21 mouse cellular contexts compared by ENCODE assay signal in the genomic region with DNA sequence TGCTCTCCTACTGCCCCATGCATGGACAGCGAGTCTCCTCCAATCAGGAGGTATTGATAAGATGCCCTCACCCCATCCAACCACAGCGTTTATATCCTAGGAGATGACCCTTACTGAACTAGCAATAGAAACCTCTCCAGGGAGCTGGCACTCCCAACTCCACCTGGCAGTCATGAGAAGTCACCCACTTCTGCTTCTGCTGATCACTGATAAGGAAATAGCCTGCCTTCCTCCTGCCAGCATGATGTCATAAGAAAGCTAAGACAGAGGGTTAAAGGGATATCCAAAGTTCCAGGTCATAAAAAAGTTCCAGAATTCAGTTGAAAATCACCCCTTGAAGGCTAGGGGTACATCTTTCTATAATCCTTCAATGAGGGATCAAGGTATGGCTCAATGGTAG. TPM values are rescaled to one million over a fixed set of nuclear protein-coding genes. Genes with fewer than 3 reads are reported as not detected.
A peak's percentile ranks its signal among the peaks of the same experiment; 100 is the strongest.
DNase-seq lines count a peak whose midpoint lies in the region; ATAC-seq and TF ChIP-seq lines count a peak whose summit lies in the region.
"Had no signal": no experiment of that assay in that cellular context is flagged by ENCODE, and none has a peak within 500 bp of the region (broad histone marks: within the 10 kb centered on the region; RNA-seq: fewer than 3 reads in every experiment).

No protein-coding gene starts in this region.

- TF ChIP-seq POLR2A in small intestine, adult 2 months (IDR thresholded peaks at IDR 0.05; ENCODE audit: low read depth, low read length), result no peak

- WGBS in liver, embryonic 13.5 days (ENCODE audit: insufficient replicate concordance), result 30% methylated on average over 2 of the region's 2 CpGs
- WGBS in small intestine, adult 2 months, result 23% methylated on average over 2 of the region's 2 CpGs
- WGBS in heart, embryonic 11.5 days (ENCODE audit: insufficient replicate concordance), result 73% methylated on average over 2 of the region's 2 CpGs

- H3K36me3 ChIP-seq in liver, embryonic 13.5 days, result no peaks in the 10 kb centered on the region
- no peaks in the 10 kb centered on the region for H3K36me3 ChIP-seq in small intestine, adult 2 months (ENCODE audit: control insufficient read depth, insufficient read depth, low read length)
- H3K36me3 ChIP-seq in heart, embryonic 11.5 days (ENCODE audit: control insufficient read depth, insufficient read depth, low read length), result no peaks in the 10 kb centered on the region
- H3K36me3 ChIP-seq: forebrain, embryonic 12.5 days; heart, embryonic 15.5 days; hindbrain, embryonic 12.5 days; kidney, embryonic 15.5 days; midbrain, embryonic 13.5 days; neural tube, embryonic 15.5 days had no signal

- peaks cover 68% of the 10 kb centered on the region for H3K4me1 ChIP-seq in liver, embryonic 13.5 days (replicated peaks)
- peaks cover 36% of the 10 kb centered on the region for H3K4me1 ChIP-seq in small intestine, adult 2 months (ENCODE audit: control insufficient read depth, insufficient read depth, insufficient read length, low read length)
- peaks cover 8% of the 10 kb centered on the region; the same call in 1 of the 2 replicates for H3K4me1 ChIP-seq in heart, embryonic 11.5 days (ENCODE audit: control insufficient read depth, insufficient read depth, low read length)
- H3K4me1 ChIP-seq: forebrain, embryonic 12.5 days; hindbrain, embryonic 12.5 days; kidney, embryonic 15.5 days; midbrain, embryonic 13.5 days; neural tube, embryonic 15.5 days had no signal

- no peaks in the 10 kb centered on the region for H3K9me3 ChIP-seq in liver, embryonic 13.5 days (replicated peaks)
- no peaks in the 10 kb centered on the region for H3K9me3 ChIP-seq in heart, embryonic 11.5 days (replicated peaks; ENCODE audit: control insufficient read depth, low read length)
- H3K9me3 ChIP-seq: forebrain, embryonic 12.5 days; heart, embryonic 15.5 days; hindbrain, embryonic 12.5 days; kidney, embryonic 15.5 days; midbrain, embryonic 13.5 days; neural tube, embryonic 15.5 days had no signal

- DNase-seq in MEL-GATA-1-ER (ENCODE audit: extremely low read depth, low read depth), result peak; percentile 77
- peak; percentile 44 for DNase-seq in liver, embryonic 13.5 days
- DNase-seq in right cerebral cortex, postnatal 14 days, result no peak
- DNase-seq in kidney, postnatal 25 days, result no peak
- DNase-seq: adrenal gland, adult 8-10 months; cerebellum, adult 2 months; heart, adult 11 months; lung, embryonic 14.5 days; lung, postnatal 4 days had no signal

- no peaks in the 10 kb centered on the region for H3K27me3 ChIP-seq in liver, embryonic 13.5 days
- H3K27me3 ChIP-seq in small intestine, adult 2 months (ENCODE audit: control insufficient read depth, insufficient read depth, low read length), result no peaks in the 10 kb centered on the region
- no peaks in the 10 kb centered on the region for H3K27me3 ChIP-seq in heart, embryonic 11.5 days (ENCODE audit: control insufficient read depth, insufficient read depth, low read length)
- H3K27me3 ChIP-seq: heart, embryonic 15.5 days; kidney, embryonic 15.5 days; midbrain, embryonic 13.5 days; neural tube, embryonic 15.5 days had no signal

- ATAC-seq in granulocyte monocyte progenitor cell, adult 5-6 weeks (replicated peaks; ENCODE audit: poor library complexity, severe bottlenecking), result peak; percentile 38; the same call in 1 of the 2 replicates
- ATAC-seq in liver, embryonic 13.5 days (ENCODE audit: low read depth), result peak; percentile 61
- no peak for ATAC-seq in heart, embryonic 11.5 days (replicated peaks; ENCODE audit: insufficient number of reproducible peaks, low FRiP score, low TSS enrichment)
- ATAC-seq: inflammation-experienced regulatory T-cells, adult 6 months; midbrain, embryonic 13.5 days had no signal

- peak overlapping the region; percentile 42 for H3K4me2 ChIP-seq in liver, embryonic 13.5 days
- H3K4me2 ChIP-seq in heart, embryonic 11.5 days, result no peak overlapping the region
- H3K4me2 ChIP-seq: forebrain, embryonic 12.5 days; heart, embryonic 15.5 days; hindbrain, embryonic 12.5 days; kidney, embryonic 15.5 days; lung, embryonic 14.5 days; midbrain, embryonic 13.5 days; neural tube, embryonic 15.5 days had no signal

- H3K9ac ChIP-seq in liver, embryonic 13.5 days, result no peak overlapping the region
- no peak overlapping the region for H3K9ac ChIP-seq in heart, embryonic 11.5 days (ENCODE audit: low read depth, low read length)
- H3K9ac ChIP-seq: forebrain, embryonic 12.5 days; heart, embryonic 15.5 days; hindbrain, embryonic 12.5 days; kidney, embryonic 15.5 days; lung, embryonic 14.5 days; midbrain, embryonic 13.5 days; neural tube, embryonic 15.5 days had no signal

- peak overlapping the region; percentile 56 for H3K27ac ChIP-seq in liver, embryonic 13.5 days
- peak overlapping the region; percentile 80 for H3K27ac ChIP-seq in small intestine, adult 2 months (ENCODE audit: insufficient read depth, low read depth, low read length)
- H3K27ac ChIP-seq in heart, embryonic 11.5 days (ENCODE audit: low read depth, low read length), result no peak overlapping the region
- H3K27ac ChIP-seq: forebrain, embryonic 12.5 days; heart, embryonic 15.5 days; hindbrain, embryonic 12.5 days; kidney, embryonic 15.5 days; midbrain, embryonic 13.5 days; neural tube, embryonic 15.5 days had no signal

- no peak overlapping the region for H3K4me3 ChIP-seq in liver, embryonic 13.5 days (replicated peaks)
- no peak overlapping the region for H3K4me3 ChIP-seq in small intestine, adult 2 months (ENCODE audit: low read depth, low read length)
- no peak overlapping the region for H3K4me3 ChIP-seq in heart, embryonic 11.5 days (ENCODE audit: low read depth, low read length)
- H3K4me3 ChIP-seq: forebrain, embryonic 12.5 days; heart, embryonic 15.5 days; hindbrain, embryonic 12.5 days; kidney, embryonic 15.5 days; midbrain, embryonic 13.5 days; myocyte; neural tube, embryonic 15.5 days had no signal

- TF ChIP-seq CTCF in small intestine, adult 2 months (IDR thresholded peaks at IDR 0.05; ENCODE audit: extremely low read depth, insufficient read length, insufficient replicate concordance, low read depth, low read length), result no peak

RNA-seq across cellular contexts. Expression of a gene that starts 9.8 kb away (rescaled TPM):
- total RNA-seq in granulocyte monocyte progenitor cell, adult 5-6 weeks (2014; fragmentation: Nextera tagmentation), result not detected in 2 replicates
- total RNA-seq in granulocyte monocyte progenitor cell, adult 5-6 weeks (2017), result not detected in 2 replicates
- 0.38 and 0.74 TPM in 2 replicates for polyA plus RNA-seq in liver, embryonic 13.5 days (2015; fragmentation: Nextera tagmentation; extraction: Ambion mirVana)
- polyA plus RNA-seq in small intestine, adult 2 months (2012; rRNA removed), result 1,043 and 2,448 TPM in 2 replicates
- 1.2 and 1.5 TPM in 2 replicates for polyA plus RNA-seq in heart, embryonic 11.5 days (2014; fragmentation: Nextera tagmentation; extraction: Ambion mirVana)
- polyA plus RNA-seq: C2C12; inflammation-experienced regulatory T-cells, adult 6 months; myocyte had no signal

RNA-seq across cellular contexts. Expression of a gene that starts 29.4 kb away (rescaled TPM):
- not detected in 2 replicates for total RNA-seq in granulocyte monocyte progenitor cell, adult 5-6 weeks (2014; fragmentation: Nextera tagmentation)
- not detected in 2 replicates for total RNA-seq in granulocyte monocyte progenitor cell, adult 5-6 weeks (2017)
- 0.15 and 0.32 TPM in 2 replicates for polyA plus RNA-seq in liver, embryonic 13.5 days (2015; fragmentation: Nextera tagmentation; extraction: Ambion mirVana)
- 112 and 571 TPM in 2 replicates for polyA plus RNA-seq in small intestine, adult 2 months (2012; rRNA removed)
- 1.4 and 1.7 TPM in 2 replicates for polyA plus RNA-seq in heart, embryonic 11.5 days (2014; fragmentation: Nextera tagmentation; extraction: Ambion mirVana)
- total RNA-seq: adrenal gland, adult 8-10 months had no signal
- polyA plus RNA-seq: inflammation-experienced regulatory T-cells, adult 6 months; midbrain, embryonic 13.5 days; myocyte had no signal

RNA-seq across cellular contexts. Expression of a gene that starts 32.8 kb away (rescaled TPM):
- total RNA-seq in granulocyte monocyte progenitor cell, adult 5-6 weeks (2014; fragmentation: Nextera tagmentation), result 102 and 115 TPM in 2 replicates
- total RNA-seq in granulocyte monocyte progenitor cell, adult 5-6 weeks (2017), result 56.8 and 75.0 TPM in 2 replicates
- polyA plus RNA-seq in liver, embryonic 13.5 days (2015; fragmentation: Nextera tagmentation; extraction: Ambion mirVana), result 37.0 and 37.3 TPM in 2 replicates
- 48.1 and 90.7 TPM in 2 replicates for polyA plus RNA-seq in small intestine, adult 2 months (2012; rRNA removed)
- 58.2 and 59.9 TPM in 2 replicates for polyA plus RNA-seq in heart, embryonic 11.5 days (2014; fragmentation: Nextera tagmentation; extraction: Ambion mirVana)

RNA-seq across cellular contexts. Expression of a gene that starts 44.0 kb away (rescaled TPM):
- 1.7 and 3.9 TPM in 2 replicates for total RNA-seq in granulocyte monocyte progenitor cell, adult 5-6 weeks (2014; fragmentation: Nextera tagmentation)
- 1.2 and 2.2 TPM in 2 replicates for total RNA-seq in granulocyte monocyte progenitor cell, adult 5-6 weeks (2017)
- 10.6 and 12.2 TPM in 2 replicates for polyA plus RNA-seq in liver, embryonic 13.5 days (2015; fragmentation: Nextera tagmentation; extraction: Ambion mirVana)
- polyA plus RNA-seq in small intestine, adult 2 months (2012; rRNA removed), result 8.2 and 21.4 TPM in 2 replicates
- 10.3 and 11.1 TPM in 2 replicates for polyA plus RNA-seq in heart, embryonic 11.5 days (2014; fragmentation: Nextera tagmentation; extraction: Ambion mirVana)

RNA-seq across cellular contexts. Expression of a gene that starts 47.1 kb away (rescaled TPM):
- total RNA-seq in granulocyte monocyte progenitor cell, adult 5-6 weeks (2014; fragmentation: Nextera tagmentation), result 1.2 and 3.6 TPM in 2 replicates
- total RNA-seq in granulocyte monocyte progenitor cell, adult 5-6 weeks (2017), result not detected in 2 replicates
- polyA plus RNA-seq in liver, embryonic 13.5 days (2015; fragmentation: Nextera tagmentation; extraction: Ambion mirVana), result 1.3 and 1.5 TPM in 2 replicates
- polyA plus RNA-seq in small intestine, adult 2 months (2012; rRNA removed), result 4.6 and 5.1 TPM in 2 replicates
- polyA plus RNA-seq in heart, embryonic 11.5 days (2014; fragmentation: Nextera tagmentation; extraction: Ambion mirVana), result 10.4 and 13.4 TPM in 2 replicates

Comparison
In these comparisons a context has a peak if more than half of its experiments do, and no peak if none do; other contexts are left out.
1. DNase-seq: peak in MEL-GATA-1-ER (single experiment) and liver, embryonic 13.5 days (single experiment); none in right cerebral cortex, postnatal 14 days (single experiment) and kidney, postnatal 25 days (0 of 2).
2. RNA of a gene that starts 9.8 kb away (polyA plus RNA-seq): 1,043 to 2,448 TPM in small intestine, adult 2 months; 1.2 to 1.5 TPM in heart, embryonic 11.5 days and 0.38 to 0.74 TPM in liver, embryonic 13.5 days; every median in the first group is over 100 times any median in the second.
3. RNA of a gene that starts 29.4 kb away (polyA plus RNA-seq): 112 to 571 TPM in small intestine, adult 2 months; 1.4 to 1.7 TPM in heart, embryonic 11.5 days and 0.15 to 0.32 TPM in liver, embryonic 13.5 days; every median in the first group is over 10 times any median in the second.